ENCODE assay signal across 8 mouse cellular contexts in the genomic region with DNA sequence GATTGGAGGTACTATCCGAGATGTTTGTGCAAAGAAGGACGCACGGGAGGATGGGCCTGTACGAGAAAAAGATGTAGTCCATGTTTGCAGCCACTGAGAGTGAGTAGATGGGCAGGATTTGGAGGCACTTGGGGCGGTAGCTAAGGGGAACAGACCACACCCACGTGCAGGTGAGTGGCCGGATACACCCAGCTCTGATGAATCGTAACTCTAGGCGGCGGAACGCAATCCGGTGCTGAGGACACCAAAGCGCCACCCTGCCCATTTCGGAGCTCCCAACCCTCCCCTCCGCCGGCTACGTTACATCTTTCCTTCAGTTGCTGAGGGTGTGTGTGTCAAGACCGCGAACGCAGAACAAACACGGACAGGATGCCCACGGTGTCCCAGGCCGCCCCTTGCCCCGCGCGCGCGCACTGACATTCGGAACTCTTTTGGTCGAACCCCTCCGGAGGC. TPM values are rescaled to one million over a fixed set of nuclear protein-coding genes. Genes with fewer than 3 reads are reported as not detected.
DNase-seq lines count a peak whose midpoint lies in the region; ATAC-seq and TF ChIP-seq lines count a peak whose summit lies in the region.

No protein-coding gene starts in this region.

- no peak for TF ChIP-seq EP300 in heart, adult 2 months (IDR thresholded peaks at IDR 0.05; ENCODE audit: insufficient read depth, low read depth, low read length)

- H3K4me3 ChIP-seq in heart, adult 2 months, result peak overlapping the region; percentile 57
- H3K4me3 ChIP-seq in cortical plate, adult 2 months (ENCODE audit: insufficient read depth, low read length), result peak overlapping the region; percentile 30
- H3K4me3 ChIP-seq in megakaryocyte, embryonic 14.5 days (replicated peaks), result peak overlapping the region; percentile 91

- H3K27ac ChIP-seq in heart, adult 2 months, result no peak overlapping the region
- H3K27ac ChIP-seq in cortical plate, adult 2 months (ENCODE audit: insufficient read depth, low read length), result no peak overlapping the region

- ATAC-seq in inflammation-experienced regulatory T-cells, adult 6 months, result peak; percentile 60

- H3K9me3 ChIP-seq in megakaryocyte, embryonic 14.5 days, result no peaks in the 10 kb centered on the region

- no peaks in the 10 kb centered on the region for H3K36me3 ChIP-seq in heart, adult 2 months (ENCODE audit: control insufficient read depth, insufficient read depth, low read length)
- H3K36me3 ChIP-seq in megakaryocyte, embryonic 14.5 days (replicated peaks; ENCODE audit: low read length), result no peaks in the 10 kb centered on the region

- no peak for TF ChIP-seq POLR2A in heart, adult 2 months (IDR thresholded peaks at IDR 0.05; ENCODE audit: insufficient read depth, low read depth, low read length)
- TF ChIP-seq POLR2A in cortical plate, adult 2 months (IDR thresholded peaks at IDR 0.05; ENCODE audit: extremely low read depth, insufficient read depth, low read length), result no peak

- H3K4me1 ChIP-seq in heart, adult 2 months (ENCODE audit: control insufficient read depth, insufficient read depth, low read length), result no peaks in the 10 kb centered on the region
- H3K4me1 ChIP-seq in cortical plate, adult 2 months (ENCODE audit: control insufficient read depth, insufficient read depth, low read length), result no peaks in the 10 kb centered on the region
- peaks cover 29% of the 10 kb centered on the region for H3K4me1 ChIP-seq in megakaryocyte, embryonic 14.5 days

- no peak for DNase-seq in heart, adult 2 months
- DNase-seq in heart, adult 8-10 months (ENCODE audit: low spot score), result no peak
- peak; percentile 48 for DNase-seq in CD4-positive, CD25-positive, alpha-beta regulatory T cell, adult 2 months (ENCODE audit: low read depth, low spot score)
- DNase-seq in thymus, adult 18-20 months, result peak; percentile 6 to 11
- no peak for DNase-seq in frontal cortex, postnatal 14 days (ENCODE audit: low spot score in 2 of 2)

- TF ChIP-seq CTCF in heart, adult 2 months (IDR thresholded peaks at IDR 0.05), result no peak
- no peak for TF ChIP-seq CTCF in cortical plate, adult 2 months (IDR thresholded peaks at IDR 0.05; ENCODE audit: extremely low read depth, insufficient read depth, low read length)

- peak overlapping the region; percentile 54 for H3K9ac ChIP-seq in heart, adult 2 months (ENCODE audit: low read depth, low read length)

- intact Hi-C loops in heart, adult 2 months (cut with DNase I), result no loop called here

- WGBS in heart, adult 2 months, result 3% methylated on average over 31 of the region's 31 CpGs

- H3K27me3 ChIP-seq in heart, adult 2 months (ENCODE audit: control insufficient read depth, insufficient read depth, low read length), result peaks cover 2% of the 10 kb centered on the region; the same call in 1 of the 2 replicates
- peaks cover 77% of the 10 kb centered on the region for H3K27me3 ChIP-seq in megakaryocyte, embryonic 14.5 days (replicated peaks)

- H3K79me2 ChIP-seq in heart, adult 2 months (replicated peaks; ENCODE audit: control insufficient read depth, insufficient read depth, low read length), result no peaks in the 10 kb centered on the region

RNA-seq across cellular contexts. Expression of a gene that starts 0.6 kb away (rescaled TPM):
- total RNA-seq in heart, adult 2 months (2021), result under 1 TPM; 0.10 to 0.14 TPM
- 0.37 and 0.38 TPM in 2 replicates for polyA plus RNA-seq in heart, adult 2 months (2012; rRNA removed)
- under 1 TPM in 3 of 4 experiments, not detected in 1; 0.17 to 0.28 (median 0.22) TPM for total RNA-seq in heart, adult 8-10 months (2022)
- polyA plus RNA-seq in cortical plate, adult 2 months (2012; rRNA removed), result 1.5 and 1.8 TPM in 2 replicates
- polyA plus RNA-seq in inflammation-experienced regulatory T-cells, adult 6 months (2017; shearing (Covaris generic)), result under 1 TPM in 1 of 3 experiments, not detected in 2; 0.29 TPM
- 0.53 and 0.58 TPM in 2 replicates for polyA plus RNA-seq in megakaryocyte, embryonic 14.5 days (2012; ENCODE audit: insufficient read depth, low replicate concordance)

RNA-seq across cellular contexts. Expression of a gene that starts 29.3 kb away (rescaled TPM):
- 10 to 100 TPM; 14.9 to 16.8 TPM for total RNA-seq in heart, adult 2 months (2021)
- polyA plus RNA-seq in heart, adult 2 months (2012; rRNA removed), result 24.0 and 31.6 TPM in 2 replicates
- 10 to 100 TPM; 15.9 to 18.9 (median 18.3) TPM for total RNA-seq in heart, adult 8-10 months (2022)
- polyA plus RNA-seq in cortical plate, adult 2 months (2012; rRNA removed), result 64.5 TPM in 2 replicates
- 10 to 100 TPM; 37.0 to 51.3 (median 51.2) TPM for polyA plus RNA-seq in inflammation-experienced regulatory T-cells, adult 6 months (2017; shearing (Covaris generic))
- polyA plus RNA-seq in megakaryocyte, embryonic 14.5 days (2012; ENCODE audit: insufficient read depth, low replicate concordance), result 8.6 and 10.1 TPM in 2 replicates

RNA-seq across cellular contexts. Expression of a gene that starts 32.3 kb away (rescaled TPM):
- total RNA-seq in heart, adult 2 months (2021), result 10 to 100 TPM; 71.1 to 96.0 TPM
- 35.2 and 47.0 TPM in 2 replicates for polyA plus RNA-seq in heart, adult 2 months (2012; rRNA removed)
- total RNA-seq in heart, adult 8-10 months (2022), result 100 to 1,000 TPM in 3 of 4 experiments, 10 to 100 TPM in 1; 97.9 to 110 (median 105) TPM
- 102 and 109 TPM in 2 replicates for polyA plus RNA-seq in cortical plate, adult 2 months (2012; rRNA removed)
- polyA plus RNA-seq in inflammation-experienced regulatory T-cells, adult 6 months (2017; shearing (Covaris generic)), result 100 to 1,000 TPM in 2 of 3 experiments, 10 to 100 TPM in 1; 95.3 to 135 (median 134) TPM
- 85.4 and 105 TPM in 2 replicates for polyA plus RNA-seq in megakaryocyte, embryonic 14.5 days (2012; ENCODE audit: insufficient read depth, low replicate concordance)

RNA-seq across cellular contexts. Expression of a gene that starts 54.1 kb away (rescaled TPM):
- 1 to 10 TPM; 4.9 to 5.1 TPM for total RNA-seq in heart, adult 2 months (2021)
- 5.8 and 7.2 TPM in 2 replicates for polyA plus RNA-seq in heart, adult 2 months (2012; rRNA removed)
- total RNA-seq in heart, adult 8-10 months (2022), result 1 to 10 TPM; 5.0 to 7.0 (median 5.4) TPM
- polyA plus RNA-seq in cortical plate, adult 2 months (2012; rRNA removed), result 200 and 201 TPM in 2 replicates
- under 1 TPM in 2 of 3 experiments, not detected in 1; 0.09 to 0.21 TPM for polyA plus RNA-seq in inflammation-experienced regulatory T-cells, adult 6 months (2017; shearing (Covaris generic))
- 0.46 TPM in 1 of 2 replicates, not detected in the other for polyA plus RNA-seq in megakaryocyte, embryonic 14.5 days (2012; ENCODE audit: insufficient read depth, low replicate concordance)

Comparison
In these comparisons a context has a peak if more than half of its experiments do, and no peak if none do; other contexts are left out.
1. DNase-seq: peak in CD4-positive, CD25-positive, alpha-beta regulatory T cell, adult 2 months (single experiment) and thymus, adult 18-20 months (2 of 2); none in heart, adult 2 months (0 of 2), heart, adult 8-10 months (single experiment) and frontal cortex, postnatal 14 days (0 of 2).
2. H3K4me3 ChIP-seq: peak in every context shown above with its lines; median percentile 91 in megakaryocyte, embryonic 14.5 days; 57 in heart, adult 2 months; 30 in cortical plate, adult 2 months.